Mouse (Mus musculus) kidney, embryonic 15.5 days (tissue): ENCODE measurements around the gene Rad23a. TPM values are rescaled to one million over a fixed set of nuclear protein-coding genes. Genes with fewer than 3 reads are reported as not detected.
A peak's percentile ranks its signal among the peaks of the same experiment; 100 is the strongest.

ENCODE experiments used
- ATAC-seq: fragments of 200-750 bp; cut with Nextera tagmentation; replicated peaks from 2 replicates; pipeline ENCODE4 v1.8.0; 2017; ENCODE audit warnings: moderate TSS enrichment; ENCODE audit not compliant: low FRiP score
- H3K27ac ChIP-seq: fragments of 300-500 bp; sonication (generic); 2 replicates; pipeline ENCODE4 v1.5.1; 2015; ENCODE audit warnings: mild to moderate bottlenecking, inconsistent platforms
- H3K27me3 ChIP-seq: fragments of 300-500 bp; sonication (generic); 2 replicates; pipeline ENCODE4 v1.6.1; 2015; ENCODE audit warnings: inconsistent platforms
- H3K36me3 ChIP-seq: fragments of 300-500 bp; sonication (generic); 2 replicates; pipeline ENCODE4 v1.6.1; 2015; ENCODE audit warnings: inconsistent platforms
- H3K4me1 ChIP-seq: fragments of 300-500 bp; sonication (generic); 2 replicates; pipeline ENCODE4 v1.6.1; 2015; ENCODE audit warnings: inconsistent platforms
- H3K4me2 ChIP-seq: fragments of 300-500 bp; sonication (generic); 2 replicates; pipeline ENCODE4 v1.6.1; 2015; ENCODE audit warnings: moderate library complexity, mild to moderate bottlenecking, inconsistent platforms
- H3K4me3 ChIP-seq: fragments of 300-500 bp; sonication (generic); replicated peaks from 2 replicates; pipeline ENCODE4 v1.5.1; 2015; ENCODE audit warnings: mild to moderate bottlenecking, inconsistent platforms
- H3K9ac ChIP-seq: fragments of 300-500 bp; sonication (generic); 2 replicates; pipeline ENCODE4 v1.6.1; 2015; ENCODE audit warnings: mild to moderate bottlenecking, inconsistent platforms
- H3K9me3 ChIP-seq: fragments of 300-500 bp; sonication (generic); replicated peaks from 2 replicates; pipeline ENCODE4 v1.6.1; 2016; ENCODE audit warnings: inconsistent platforms
- WGBS: fragments of 180-500 bp; shearing (Covaris S2); methylation state at CpG from one replicate; pipeline ENCODE4 v1.1.7; 2015; ENCODE audit warnings: mixed read lengths; 5-methylcytosine and 5-hydroxymethylcytosine counted together
- polyA plus RNA-seq: library from polyadenylated mRNA; unstranded; fragments of >200 nt; fragmentation: Nextera tagmentation; extraction: Ambion mirVana; gene quantifications from 2 replicates; pipeline ENCODE4 v1.2.1, GENCODE M21; 2015

Rad23a gene
- polyA plus RNA-seq, 1 experiment from 2014 or later, result 122 TPM

DNA sequence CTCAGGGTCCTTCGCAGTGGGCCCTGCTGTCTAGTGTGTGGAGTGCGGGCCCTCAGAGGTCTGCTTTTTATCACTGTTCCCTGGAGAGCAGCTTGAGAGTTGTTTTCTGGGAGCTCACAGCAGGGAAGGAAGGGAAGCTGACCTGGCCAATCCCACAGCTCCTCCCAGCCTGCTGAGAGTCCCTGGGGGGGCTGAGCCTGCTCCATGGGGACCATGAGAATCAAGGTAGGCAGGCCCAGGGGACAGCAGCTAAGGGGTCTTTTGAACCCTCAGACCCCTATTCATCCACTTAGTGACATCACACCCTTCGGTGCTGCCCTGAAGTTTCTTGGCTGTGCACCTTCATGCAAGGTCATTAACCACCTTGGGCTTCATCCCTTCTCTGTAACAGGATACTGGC is 17.7 kb downstream of the Rad23a start, which contains the start of gene Dand5:
TSS of gene Dand5 (minus strand) at position 101 of the 400 bp plus-strand sequence.
- no peak within 1 kb of the TSS for H3K9ac ChIP-seq
- H3K9me3 ChIP-seq, result no peaks in the 10 kb centered on the region
- H3K4me3 ChIP-seq, result peak within 1 kb of the TSS; percentile 25
- H3K4me2 ChIP-seq, result peak within 1 kb of the TSS; percentile 56
- 50% methylated on average over 3 of the region's 3 CpGs for WGBS
- no peaks in the 10 kb centered on the region for H3K36me3 ChIP-seq
- H3K4me1 ChIP-seq, result peaks cover 9% of the 10 kb centered on the region
- no peak; the same call in 1 of the 2 replicates for ATAC-seq
- H3K27me3 ChIP-seq, result no peaks in the 10 kb centered on the region
- no peak within 1 kb of the TSS for H3K27ac ChIP-seq

- H3K9me3 ChIP-seq, result no peaks in the 10 kb centered on the region
- H3K27ac ChIP-seq, result no peak overlapping the region
- peaks cover 20% of the 10 kb centered on the region for H3K4me1 ChIP-seq
- H3K36me3 ChIP-seq, result no peaks in the 10 kb centered on the region
- no peak overlapping the region for H3K9ac ChIP-seq
- no peak overlapping the region for H3K4me3 ChIP-seq
- peaks cover 40% of the 10 kb centered on the region for H3K27me3 ChIP-seq
- 77% methylated on average over 17 of the region's 17 CpGs for WGBS
- H3K4me2 ChIP-seq, result no peak overlapping the region
- ATAC-seq, result no peak
Observed at GRCm38 (mm10) chr8:84816117-84816516, 24.3 kb downstream of the Rad23a start.

DNA sequence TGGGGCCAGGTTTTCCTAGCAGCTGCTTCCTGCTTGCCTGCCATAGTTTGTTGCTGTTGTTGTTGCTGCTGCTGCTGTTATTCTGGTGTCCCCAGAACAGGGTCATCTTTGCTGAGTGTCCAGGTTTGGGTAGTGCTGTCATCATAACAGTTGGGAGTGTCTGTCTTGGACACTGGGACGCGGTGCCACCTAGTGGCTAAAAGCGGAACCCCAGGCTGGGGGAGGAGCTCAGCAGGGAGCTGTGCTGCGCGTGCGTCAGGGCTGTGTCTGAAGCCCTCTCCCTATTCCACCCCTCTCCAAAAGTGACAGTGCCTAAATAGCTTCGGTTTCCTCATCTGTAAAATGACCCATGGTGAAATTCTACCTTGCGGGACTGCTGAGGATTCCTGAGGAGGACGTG is 24.9 kb downstream of the Rad23a start:
- Histone ChIP-seq H3K36me3 (no peaks in the 10 kb centered on the region), H3K9ac (no peak overlapping the region), H3K4me2 (no peak overlapping the region), H3K27me3 (peaks cover 45% of the 10 kb centered on the region), H3K9me3 (no peaks in the 10 kb centered on the region), H3K4me3 (no peak overlapping the region), H3K4me1 (peaks cover 25% of the 10 kb centered on the region), H3K27ac (no peak overlapping the region)
- ATAC-seq, result peak; percentile 77; the same call in 1 of the 2 replicates
- 12% methylated on average over 9 of the region's 9 CpGs for WGBS

- Histone ChIP-seq H3K27me3 (peaks cover 52% of the 10 kb centered on the region), H3K9ac (no peak overlapping the region), H3K27ac (no peak overlapping the region), H3K4me1 (peaks cover 27% of the 10 kb centered on the region), H3K9me3 (no peaks in the 10 kb centered on the region), H3K36me3 (no peaks in the 10 kb centered on the region), H3K4me2 (no peak overlapping the region), H3K4me3 (no peak overlapping the region)
- ATAC-seq, result peak; percentile 1
- 50% methylated on average over 19 of the region's 19 CpGs for WGBS
Observed at GRCm38 (mm10) chr8:84814555-84815441, 25.7 kb downstream of the Rad23a start.

GRCm38 (mm10) chr8:84814240-84814554 is 26.3 kb downstream of the Rad23a start:
- H3K27ac ChIP-seq, result no peak overlapping the region
- no peak overlapping the region for H3K4me3 ChIP-seq
- no peaks in the 10 kb centered on the region for H3K9me3 ChIP-seq
- no peak for ATAC-seq
- peaks cover 58% of the 10 kb centered on the region for H3K27me3 ChIP-seq
- peaks cover 27% of the 10 kb centered on the region for H3K4me1 ChIP-seq
- 84% methylated on average over 11 of the region's 11 CpGs for WGBS
- no peak overlapping the region for H3K9ac ChIP-seq
- H3K4me2 ChIP-seq, result no peak overlapping the region
- no peaks in the 10 kb centered on the region for H3K36me3 ChIP-seq

- 85% methylated on average over 3 of the region's 3 CpGs for WGBS
- no peak overlapping the region for H3K9ac ChIP-seq
- H3K27ac ChIP-seq, result no peak overlapping the region
- H3K27me3 ChIP-seq, result peaks cover 61% of the 10 kb centered on the region
- ATAC-seq, result no peak
- no peaks in the 10 kb centered on the region for H3K36me3 ChIP-seq
- H3K9me3 ChIP-seq, result no peaks in the 10 kb centered on the region
- no peak overlapping the region for H3K4me2 ChIP-seq
- H3K4me3 ChIP-seq, result no peak overlapping the region
- H3K4me1 ChIP-seq, result peaks cover 27% of the 10 kb centered on the region
Observed at GRCm38 (mm10) chr8:84813830-84814229, 26.6 kb downstream of the Rad23a start.

GRCm38 (mm10) chr8:84813059-84813458 is 27.4 kb downstream of the Rad23a start:
- Histone ChIP-seq H3K4me2 (no peak overlapping the region), H3K36me3 (no peaks in the 10 kb centered on the region), H3K9me3 (no peaks in the 10 kb centered on the region), H3K27me3 (peaks cover 69% of the 10 kb centered on the region), H3K27ac (no peak overlapping the region), H3K4me1 (peaks cover 27% of the 10 kb centered on the region), H3K4me3 (no peak overlapping the region), H3K9ac (no peak overlapping the region)
- ATAC-seq, result no peak
- WGBS, result 2% methylated on average over 5 of the region's 5 CpGs

DNA sequence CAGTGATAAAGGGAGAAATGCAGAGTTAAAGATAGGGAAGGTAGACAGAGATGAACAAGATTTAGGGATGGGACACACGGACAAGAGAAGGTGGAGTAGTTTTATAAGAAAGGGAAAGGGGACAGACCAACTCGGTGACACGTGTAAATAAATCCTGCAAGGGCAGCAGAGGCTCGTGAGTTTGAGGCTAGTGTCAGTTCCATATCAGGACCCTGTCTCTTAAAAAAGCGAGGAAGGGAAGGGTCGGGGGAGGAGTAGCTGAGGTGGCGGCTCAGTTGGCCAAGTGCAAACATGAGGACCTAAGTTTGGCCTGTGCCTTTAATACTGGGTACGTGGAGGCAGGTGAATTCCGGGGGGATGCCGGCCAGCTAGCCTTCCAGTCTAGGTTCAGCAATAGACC is 29.2 kb downstream of the Rad23a start:
- 26% methylated on average over 10 of the region's 10 CpGs for WGBS
- H3K27ac ChIP-seq, result no peak overlapping the region
- peak overlapping the region; percentile 39 for H3K4me3 ChIP-seq
- peaks cover 84% of the 10 kb centered on the region for H3K27me3 ChIP-seq
- H3K4me1 ChIP-seq, result peaks cover 27% of the 10 kb centered on the region
- peak overlapping the region; percentile 71 for H3K4me2 ChIP-seq
- ATAC-seq, result no peak
- H3K36me3 ChIP-seq, result no peaks in the 10 kb centered on the region
- no peak overlapping the region; the same call in 1 of the 2 replicates for H3K9ac ChIP-seq
- no peaks in the 10 kb centered on the region for H3K9me3 ChIP-seq

DNA sequence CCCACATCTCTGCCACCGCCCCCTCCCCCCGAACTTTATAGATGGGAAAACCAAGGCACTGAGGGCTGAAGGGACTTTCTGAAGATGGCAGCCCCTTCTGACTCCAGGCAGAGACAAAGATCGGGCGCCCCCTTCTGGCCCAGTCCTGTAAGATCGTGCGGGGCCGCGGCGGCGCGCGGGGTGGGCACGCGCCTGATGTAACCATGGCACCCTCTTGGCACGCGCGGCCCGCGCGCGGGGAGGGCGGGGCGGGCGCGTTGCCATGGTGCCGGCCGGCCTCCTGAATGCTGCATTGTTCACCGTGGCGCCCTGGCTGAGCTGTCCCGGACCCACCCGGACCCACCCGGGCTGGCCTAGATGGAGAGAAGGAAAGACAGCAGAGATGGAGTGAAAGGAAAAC is 29.6 kb downstream of the Rad23a start:
- ATAC-seq, result peak; percentile 79
- H3K27ac ChIP-seq, result no peak overlapping the region
- peak overlapping the region; percentile 39 for H3K4me3 ChIP-seq
- H3K4me2 ChIP-seq, result peak overlapping the region; percentile 71
- H3K36me3 ChIP-seq, result no peaks in the 10 kb centered on the region
- under 1% methylated on average over 32 of the region's 32 CpGs for WGBS
- no peak overlapping the region; the same call in 1 of the 2 replicates for H3K9ac ChIP-seq
- no peaks in the 10 kb centered on the region for H3K9me3 ChIP-seq
- H3K27me3 ChIP-seq, result peaks cover 85% of the 10 kb centered on the region
- H3K4me1 ChIP-seq, result peaks cover 27% of the 10 kb centered on the region

DNA sequence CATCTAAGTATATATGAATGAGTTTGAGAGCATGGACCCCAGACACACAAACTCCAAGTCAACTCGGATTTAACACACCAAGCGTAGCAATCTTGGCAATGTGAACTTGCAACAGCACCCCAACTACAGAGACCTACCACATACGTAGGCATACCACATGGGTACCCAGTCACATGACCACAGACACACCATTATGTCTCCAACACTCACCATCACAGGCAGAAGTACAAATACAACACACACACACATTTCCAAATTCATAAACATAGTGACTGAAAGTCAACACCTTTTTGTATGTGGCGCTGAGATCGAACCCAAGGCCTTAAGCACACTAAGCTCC is 30.6 kb downstream of the Rad23a start:
- 78% methylated on average over 5 of the region's 5 CpGs for WGBS
- H3K9ac ChIP-seq, result no peak overlapping the region
- H3K27me3 ChIP-seq, result peaks cover 91% of the 10 kb centered on the region
- no peak overlapping the region for H3K4me3 ChIP-seq
- H3K4me2 ChIP-seq, result no peak overlapping the region
- peaks cover 17% of the 10 kb centered on the region for H3K4me1 ChIP-seq
- ATAC-seq, result no peak
- H3K27ac ChIP-seq, result no peak overlapping the region
- H3K36me3 ChIP-seq, result no peaks in the 10 kb centered on the region
- H3K9me3 ChIP-seq, result no peaks in the 10 kb centered on the region

DNA sequence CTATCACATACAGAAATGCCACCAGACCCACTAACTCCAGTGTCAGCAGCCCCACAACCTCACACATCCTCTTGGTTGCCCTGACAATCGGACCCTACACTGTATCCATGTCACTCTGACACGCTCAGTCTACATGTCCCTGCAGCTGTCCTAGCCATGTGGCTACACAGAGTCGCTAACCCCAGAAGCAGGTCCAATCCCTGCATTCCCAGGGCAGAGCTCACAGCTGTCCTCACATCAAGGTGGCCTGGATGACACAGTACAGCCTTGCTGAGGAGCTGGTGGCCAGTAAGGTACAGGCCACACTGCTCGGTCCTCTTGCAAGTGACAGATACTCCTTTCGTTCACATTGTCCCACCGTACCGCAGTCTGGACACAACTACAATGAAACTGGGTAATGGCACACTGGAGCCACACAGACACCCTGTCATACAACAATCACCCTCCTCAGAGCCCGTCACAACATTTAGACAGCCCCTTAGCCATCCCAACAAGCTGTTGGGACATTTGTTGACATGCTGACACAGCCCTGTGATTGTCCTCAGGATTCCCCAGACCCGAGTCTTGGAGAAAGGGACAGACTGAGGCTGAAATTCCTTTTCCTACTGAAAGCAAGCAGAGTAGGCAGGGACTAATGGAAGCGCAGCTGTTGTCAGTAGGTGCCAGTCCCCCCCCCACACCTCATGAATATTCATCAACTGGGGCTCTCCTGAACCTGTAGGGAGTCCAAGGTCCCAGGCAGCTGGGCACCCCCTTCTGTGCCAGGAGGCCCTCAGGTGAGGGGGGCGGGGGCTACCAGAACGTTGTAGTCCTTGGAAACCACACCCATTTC is 31.1 kb downstream of the Rad23a start:
- H3K27ac ChIP-seq, result no peak overlapping the region
- H3K4me2 ChIP-seq, result no peak overlapping the region
- peaks cover 11% of the 10 kb centered on the region for H3K4me1 ChIP-seq
- no peak overlapping the region for H3K9ac ChIP-seq
- ATAC-seq, result no peak
- no peak overlapping the region for H3K4me3 ChIP-seq
- H3K36me3 ChIP-seq, result no peaks in the 10 kb centered on the region
- H3K9me3 ChIP-seq, result no peaks in the 10 kb centered on the region
- 61% methylated on average over 12 of the region's 12 CpGs for WGBS
- peaks cover 91% of the 10 kb centered on the region for H3K27me3 ChIP-seq

- Histone ChIP-seq H3K4me3 (no peak overlapping the region), H3K4me2 (no peak overlapping the region), H3K36me3 (no peaks in the 10 kb centered on the region), H3K9me3 (no peaks in the 10 kb centered on the region), H3K27ac (no peak overlapping the region), H3K4me1 (peaks cover 10% of the 10 kb centered on the region), H3K9ac (no peak overlapping the region), H3K27me3 (peaks cover 91% of the 10 kb centered on the region)
- WGBS, result 96% methylated on average over 5 of the region's 5 CpGs
- no peak for ATAC-seq
Observed at GRCm38 (mm10) chr8:84806031-84806430, 34.4 kb downstream of the Rad23a start.
